Mouse (Mus musculus): ENCODE data around the gene Vmn1r24. TPM values are rescaled to one million over a fixed set of nuclear protein-coding genes. Genes with fewer than 3 reads are reported as not detected.
"Not testable (repeated sequence)": the region's sequence is repeated elsewhere in the genome, so short reads cannot be mapped to it uniquely, and the experiment has no call there.

The Vmn1r24 gene
- polyA plus RNA-seq (2012) = not detected in 2 replicates

DNA sequence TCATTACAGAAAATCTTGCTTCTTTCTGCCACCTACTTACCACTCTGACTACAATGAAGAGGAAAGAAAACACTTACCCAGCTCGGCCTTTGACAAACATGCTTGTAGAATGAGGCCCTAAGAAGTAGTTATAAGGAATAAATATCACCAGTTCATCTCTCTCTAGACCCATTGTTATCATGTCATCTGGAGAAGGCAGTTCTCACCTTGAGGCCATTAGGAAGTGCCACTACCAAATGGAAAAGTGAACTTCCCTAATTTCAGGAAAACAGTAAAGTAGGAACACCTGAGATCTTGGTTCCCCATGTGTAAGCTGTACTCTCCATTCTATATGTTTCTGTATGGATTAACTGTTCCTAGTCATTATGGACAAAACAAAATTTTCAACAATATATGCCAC is at the start of gene Vmn1r24:
Gene Vmn1r24 (minus strand): TSS at position 101 of the 400 bp plus-strand sequence.
- TF ChIP-seq GATA1 (IDR thresholded peaks at IDR 0.05; ENCODE audit: low read length) = not testable (repeated sequence)

DNA sequence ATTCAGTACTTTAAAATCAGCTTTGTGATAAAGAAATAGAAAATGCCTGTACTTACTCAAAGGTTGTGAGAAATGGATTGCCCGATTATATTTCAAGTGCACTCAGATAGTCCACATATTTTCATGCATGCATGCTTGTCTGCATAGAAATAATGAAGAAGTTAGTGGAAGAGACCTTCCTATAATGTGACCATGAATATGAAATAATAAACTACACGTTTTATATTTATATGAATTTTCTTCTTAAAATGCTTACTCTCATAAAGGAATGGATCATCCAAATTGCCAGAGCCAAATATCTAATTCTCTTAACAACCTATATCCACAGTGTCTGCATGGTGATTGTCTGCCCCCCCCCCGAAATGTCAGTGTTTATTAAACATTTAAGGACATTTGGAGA is 19.4 kb upstream of the Vmn1r24 start, which contains the start of gene Vmn1r25:
Gene Vmn1r25 (minus strand): TSS at position 101 of the 400 bp plus-strand sequence.
- no peak for TF ChIP-seq GATA1 (IDR thresholded peaks at IDR 0.05; ENCODE audit: low read length)

DNA sequence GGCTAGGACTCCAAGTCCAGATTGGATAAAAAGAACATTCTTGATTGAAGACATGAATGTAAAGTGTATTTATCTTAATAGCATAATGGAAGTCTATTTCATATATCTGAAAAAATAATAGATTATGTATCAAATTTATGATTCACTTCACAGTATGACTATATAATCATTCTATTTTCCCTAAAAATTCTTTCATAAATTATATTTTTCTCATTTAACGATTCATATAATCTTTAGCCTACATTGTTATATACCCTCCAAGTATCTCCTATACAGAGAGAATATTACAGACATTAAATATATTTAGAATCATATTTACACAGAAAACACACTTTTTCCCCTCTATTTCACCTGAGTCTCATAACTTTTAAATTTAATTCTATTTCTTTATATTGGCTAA is 34.6 kb downstream of the Vmn1r24 start, which contains the start of gene Vmn1r23:
Gene Vmn1r23 (minus strand): TSS at position 101 of the 400 bp plus-strand sequence.
- TF ChIP-seq GATA1 (IDR thresholded peaks at IDR 0.05; ENCODE audit: low read length) = no peak

DNA sequence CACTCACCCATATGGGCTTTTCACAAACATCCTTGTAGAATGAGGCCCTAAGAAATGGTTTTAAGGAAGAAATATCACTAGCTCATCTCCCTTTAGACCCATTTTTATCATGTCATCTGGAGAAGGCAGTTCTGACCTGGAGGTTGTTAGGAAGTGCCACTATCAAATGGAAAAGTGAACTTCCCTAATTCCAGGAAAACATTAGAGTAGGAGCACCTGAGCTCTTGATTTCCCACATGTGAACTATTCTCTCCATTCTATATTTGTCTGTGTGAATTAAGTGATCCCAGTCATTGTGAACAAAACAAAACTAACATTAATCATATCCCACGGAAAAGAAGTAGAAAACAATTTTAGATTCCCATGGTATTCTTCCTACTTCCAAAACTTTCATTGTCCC is 53.4 kb downstream of the Vmn1r24 start, which contains the start of gene Vmn1r22:
Gene Vmn1r22 (minus strand): TSS at position 101 of the 400 bp plus-strand sequence.
- no peak for TF ChIP-seq GATA1 (IDR thresholded peaks at IDR 0.05; ENCODE audit: low read length)

Other genes with a start within 250 kb of the Vmn1r24 start
- 5.9 and 9.4 TPM in 2 replicates for gene Vopp1, start 136.3 kb downstream of the Vmn1r24 start, polyA plus RNA-seq (2012)
- gene Vmn1r21, start 111.2 kb downstream of the Vmn1r24 start, polyA plus RNA-seq (2012) = not detected in 2 replicates
- gene Vmn1r22, start 53.5 kb downstream of the Vmn1r24 start, polyA plus RNA-seq (2012) = not detected in 2 replicates
- gene Vmn1r23, start 34.7 kb downstream of the Vmn1r24 start, polyA plus RNA-seq (2012) = not detected in 2 replicates
- not detected in 2 replicates for gene Vmn1r25, start 19.3 kb upstream of the Vmn1r24 start, polyA plus RNA-seq (2012)
- not detected in 2 replicates for gene Vmn1r26, start 53.7 kb upstream of the Vmn1r24 start, polyA plus RNA-seq (2012)

Measured in G1E-ER4 (cell line).